Mouse (Mus musculus) MEL (cell line): ENCODE results near the gene Ppfia2.

Experiments used
- BHLHE40 ChIP-seq: IDR thresholded peaks from 2 replicates; pipeline ENCODE4 v1.6.1; 2012; ENCODE audit warnings: low read depth, mild to moderate bottlenecking, inconsistent platforms, low read length, improper control_type of control experiment, borderline replicate concordance
- CHD1 ChIP-seq: IDR thresholded peaks from 2 replicates; pipeline ENCODE4 v1.6.1; 2012; ENCODE audit warnings: low read depth, mild to moderate bottlenecking, inconsistent platforms, low read length, improper control_type of control experiment
- CHD2 ChIP-seq: IDR thresholded peaks from 2 replicates; pipeline ENCODE4 v1.6.1; 2011; ENCODE audit warnings: low read length, improper control_type of control experiment
- CTCF ChIP-seq, 3 experiments: IDR thresholded peaks in 2 of 3; conservative IDR thresholded peaks in 1 of 3; 2 replicates each; pipeline ENCODE4 v1.5.1; 2011 to 2012; ENCODE audit warnings: low read length in 3 of 3, low read depth in 2 of 3, mild to moderate bottlenecking in 2 of 3, improper control_type of control experiment in 1 of 3, inconsistent platforms in 1 of 3, mixed read lengths in 1 of 3, moderate library complexity in 1 of 3; ENCODE audit not compliant: control insufficient read depth in 1 of 3, insufficient read depth in 1 of 3, poor library complexity in 1 of 3, severe bottlenecking in 1 of 3
- E2F4 ChIP-seq: IDR thresholded peaks from 2 replicates; pipeline ENCODE4 v1.6.1; 2011; ENCODE audit warnings: low read depth, low read length, improper control_type of control experiment, borderline replicate concordance
- ETS1 ChIP-seq: IDR thresholded peaks from 2 replicates; pipeline ENCODE4 v1.6.1; 2012; ENCODE audit warnings: low read depth, mild to moderate bottlenecking, inconsistent platforms, low read length, improper control_type of control experiment, moderate library complexity
- GABPA ChIP-seq: IDR thresholded peaks from 2 replicates; pipeline ENCODE4 v1.6.1; 2012; ENCODE audit warnings: low read depth, mild to moderate bottlenecking, inconsistent platforms, low read length, improper control_type of control experiment, moderate library complexity
- GATA1 ChIP-seq: IDR thresholded peaks from 2 replicates; pipeline ENCODE4 v1.6.1; 2011; ENCODE audit warnings: low read depth, low read length, improper control_type of control experiment
- HCFC1 ChIP-seq: IDR thresholded peaks from 2 replicates; pipeline ENCODE4 v1.6.1; 2012; ENCODE audit warnings: low read depth, mild to moderate bottlenecking, inconsistent platforms, low read length, improper control_type of control experiment, moderate library complexity
- MAX ChIP-seq: IDR thresholded peaks from 2 replicates; pipeline ENCODE4 v1.6.1; 2011; ENCODE audit warnings: low read length, improper control_type of control experiment
- MYC ChIP-seq: IDR thresholded peaks from 2 replicates; pipeline ENCODE4 v1.6.1; 2011; ENCODE audit warnings: low read depth, mild to moderate bottlenecking, low read length, improper control_type of control experiment, moderate library complexity
- POLR2A ChIP-seq, 2 experiments: IDR thresholded peaks; 2 replicates each; pipeline ENCODE4 v1.6.1; 2011 to 2012; ENCODE audit warnings: low read length in 2 of 2, mild to moderate bottlenecking in 2 of 2, control low read depth in 1 of 2, improper control_type of control experiment in 1 of 2, low read depth in 1 of 2, moderate library complexity in 1 of 2; ENCODE audit not compliant: control insufficient read depth in 1 of 2, insufficient read depth in 1 of 2, poor library complexity in 1 of 2
- POLR2AphosphoS5 ChIP-seq: IDR thresholded peaks from 2 replicates; pipeline ENCODE4 v1.6.1; 2012; ENCODE audit warnings: low read depth, borderline replicate concordance, mild to moderate bottlenecking, inconsistent platforms, low read length, moderate library complexity, mixed read lengths
- RCOR1 ChIP-seq: IDR thresholded peaks from 2 replicates; pipeline ENCODE4 v1.6.1; 2012; ENCODE audit warnings: low read depth, mild to moderate bottlenecking, inconsistent platforms, low read length, improper control_type of control experiment

GRCm38 (mm10) chr10:106871847-106872246, 401.7 kb downstream of the Ppfia2 start:
- TF ChIP-seq CTCF (IDR thresholded peaks at IDR 0.05 in 2 of 3, conservative IDR thresholded peaks at IDR 0.05 in 1 of 3; ENCODE audit: control insufficient read depth in 1 of 3, insufficient read depth in 1 of 3, low read depth in 2 of 3, low read length in 3 of 3, poor library complexity in 1 of 3, severe bottlenecking in 1 of 3) = no peak
- no peak for TF ChIP-seq GABPA
- TF ChIP-seq POLR2AphosphoS5 = no peak
- no peak for TF ChIP-seq POLR2A (IDR thresholded peaks at IDR 0.05; ENCODE audit: control insufficient read depth in 1 of 2, insufficient read depth in 1 of 2, low read depth in 1 of 2, low read length in 2 of 2, poor library complexity in 1 of 2)
- no peak for TF ChIP-seq CHD2
- no peak for TF ChIP-seq MAX
- no peak for TF ChIP-seq ETS1
- TF ChIP-seq CHD1 = no peak
- TF ChIP-seq HCFC1 = no peak
- no peak for TF ChIP-seq RCOR1
- no peak for TF ChIP-seq BHLHE40
- TF ChIP-seq MYC = no peak
- TF ChIP-seq E2F4 = no peak
- no peak for TF ChIP-seq GATA1
